Mouse (Mus musculus): ENCODE measurements around the gene Ddx28. TPM values are rescaled to one million over a fixed set of nuclear protein-coding genes. Genes with fewer than 3 reads are reported as not detected.
"Not testable (repeated sequence)": the region's sequence is repeated elsewhere in the genome, so short reads cannot be mapped to it uniquely, and the experiment has no call there.

Gene Ddx28
- total RNA-seq, 2 experiments from 2014 or later = 16.4 to 16.9 TPM

GRCm38 (mm10) chr8:106017130-106017529, 5.4 kb upstream of the Ddx28 start:
- no peak for DNase-seq (ENCODE audit: low spot score in 2 of 2)

GRCm38 (mm10) chr8:106016284-106016683, 4.6 kb upstream of the Ddx28 start:
- DNase-seq (ENCODE audit: low spot score in 2 of 2) = no peak

- DNase-seq (ENCODE audit: low spot score in 2 of 2) = not testable (repeated sequence)
These were observed 521 bp upstream of the Ddx28 start for GRCm38 (mm10) chr8:106012203-106012602.

- DNase-seq (ENCODE audit: low spot score in 2 of 2) = peak; percentile 93 to 94
These were observed 687 bp downstream of the Ddx28 start for GRCm38 (mm10) chr8:106010748-106011642.

GRCm38 (mm10) chr8:106007891-106008290, 3.8 kb downstream of the Ddx28 start:
- DNase-seq (ENCODE audit: low spot score in 2 of 2) = not testable (repeated sequence)

- DNase-seq (ENCODE audit: low spot score in 2 of 2) = no peak
These were observed 4.5 kb downstream of the Ddx28 start for GRCm38 (mm10) chr8:106007135-106007534.

- DNase-seq (ENCODE audit: low spot score in 2 of 2) = no peak
These were observed 5.3 kb downstream of the Ddx28 start for GRCm38 (mm10) chr8:106006413-106006812.

GRCm38 (mm10) chr8:106005875-106006274, 5.8 kb downstream of the Ddx28 start, which contains the start of gene Dpep2nb:
Dpep2nb (minus strand) TSS chr8:106005975.
- no peak for DNase-seq (ENCODE audit: low spot score in 2 of 2)

- no peak for DNase-seq (ENCODE audit: low spot score in 2 of 2)
These were observed 7.0 kb downstream of the Ddx28 start for GRCm38 (mm10) chr8:106004538-106005207.

- DNase-seq (ENCODE audit: low spot score in 2 of 2) = no peak
These were observed 9.8 kb downstream of the Ddx28 start for GRCm38 (mm10) chr8:106001908-106002307.

GRCm38 (mm10) chr8:105998971-105999370, 12.7 kb downstream of the Ddx28 start:
- DNase-seq (ENCODE audit: low spot score in 2 of 2) = no peak

- no peak for DNase-seq (ENCODE audit: low spot score in 2 of 2)
These were observed 15.3 kb downstream of the Ddx28 start for GRCm38 (mm10) chr8:105996359-105996758.

GRCm38 (mm10) chr8:105993226-105993625, 18.5 kb downstream of the Ddx28 start:
- DNase-seq (ENCODE audit: low spot score in 2 of 2) = no peak

- no peak for DNase-seq (ENCODE audit: low spot score in 2 of 2)
These were observed 19.2 kb downstream of the Ddx28 start for GRCm38 (mm10) chr8:105992499-105992898.

- DNase-seq (ENCODE audit: low spot score in 2 of 2) = no peak
These were observed 20.1 kb downstream of the Ddx28 start for GRCm38 (mm10) chr8:105991546-105991945.

GRCm38 (mm10) chr8:105990856-105991387, 20.8 kb downstream of the Ddx28 start, which contains the start of gene Dus2:
Dus2 (plus strand) TSS chr8:105991337.
- DNase-seq (ENCODE audit: low spot score in 2 of 2) = peak; percentile 82 to 88

- DNase-seq (ENCODE audit: low spot score in 2 of 2) = no peak
These were observed 23.1 kb downstream of the Ddx28 start for GRCm38 (mm10) chr8:105988546-105988945.

- DNase-seq (ENCODE audit: low spot score in 2 of 2) = not testable (repeated sequence)
These were observed 28.3 kb downstream of the Ddx28 start for GRCm38 (mm10) chr8:105983406-105983805.

GRCm38 (mm10) chr8:105981146-105981545, 30.5 kb downstream of the Ddx28 start:
- no peak for DNase-seq (ENCODE audit: low spot score in 2 of 2)

GRCm38 (mm10) chr8:105979325-105979724, 32.4 kb downstream of the Ddx28 start, which contains the start of gene Dpep3:
Dpep3 (minus strand) TSS chr8:105979429.
- DNase-seq (ENCODE audit: low spot score in 2 of 2) = no peak

GRCm38 (mm10) chr8:105975363-105975762, 36.3 kb downstream of the Ddx28 start:
- DNase-seq (ENCODE audit: low spot score in 2 of 2) = no peak

Data from adrenal gland, adult 18-20 months (tissue).